Mouse (Mus musculus): ENCODE measurements around the gene Acadvl. TPM values are rescaled to one million over a fixed set of nuclear protein-coding genes. Genes with fewer than 3 reads are reported as not detected.

The Acadvl gene
- 100 to 1,000 TPM in 1 of 2 experiments, 10 to 100 TPM in 1; 97.3 to 113 TPM for polyA plus RNA-seq (2017; shearing (Covaris generic))

DNA sequence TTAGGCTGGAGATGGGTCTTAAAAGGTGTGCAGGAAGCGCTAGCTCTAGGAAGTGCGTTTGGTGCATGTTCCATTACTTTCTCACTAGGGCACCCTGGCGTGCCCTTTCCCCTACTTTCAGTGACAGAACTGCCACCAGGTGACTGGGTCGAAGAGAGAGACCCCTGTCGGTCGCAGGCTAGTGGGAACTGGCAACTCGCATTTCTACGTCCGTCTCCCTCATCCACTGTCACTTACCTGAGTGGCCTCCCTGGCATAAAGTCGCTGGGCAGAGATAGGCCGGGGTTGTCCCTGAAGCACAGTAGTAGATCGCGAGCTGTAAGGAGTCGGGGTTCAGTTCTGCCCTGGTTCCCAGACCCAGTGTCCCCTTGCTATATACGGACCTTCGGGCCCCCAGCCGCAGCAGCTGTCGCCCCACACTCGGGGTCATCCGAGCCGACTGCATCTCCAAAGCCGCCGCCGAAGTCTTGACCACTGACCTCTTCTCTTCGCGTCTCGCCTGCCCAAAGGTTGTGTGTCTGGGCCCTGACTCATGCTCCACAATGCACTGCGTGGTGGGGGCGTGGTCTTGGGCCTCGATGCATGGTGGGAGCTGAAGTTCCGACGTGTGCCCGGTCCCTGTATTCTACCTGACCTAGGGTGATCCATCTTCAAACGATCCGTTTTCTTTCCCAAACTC lies at the start of gene Acadvl:
Gene Acadvl (minus strand): TSS at position 532 of the 679 bp plus-strand sequence.

DNA sequence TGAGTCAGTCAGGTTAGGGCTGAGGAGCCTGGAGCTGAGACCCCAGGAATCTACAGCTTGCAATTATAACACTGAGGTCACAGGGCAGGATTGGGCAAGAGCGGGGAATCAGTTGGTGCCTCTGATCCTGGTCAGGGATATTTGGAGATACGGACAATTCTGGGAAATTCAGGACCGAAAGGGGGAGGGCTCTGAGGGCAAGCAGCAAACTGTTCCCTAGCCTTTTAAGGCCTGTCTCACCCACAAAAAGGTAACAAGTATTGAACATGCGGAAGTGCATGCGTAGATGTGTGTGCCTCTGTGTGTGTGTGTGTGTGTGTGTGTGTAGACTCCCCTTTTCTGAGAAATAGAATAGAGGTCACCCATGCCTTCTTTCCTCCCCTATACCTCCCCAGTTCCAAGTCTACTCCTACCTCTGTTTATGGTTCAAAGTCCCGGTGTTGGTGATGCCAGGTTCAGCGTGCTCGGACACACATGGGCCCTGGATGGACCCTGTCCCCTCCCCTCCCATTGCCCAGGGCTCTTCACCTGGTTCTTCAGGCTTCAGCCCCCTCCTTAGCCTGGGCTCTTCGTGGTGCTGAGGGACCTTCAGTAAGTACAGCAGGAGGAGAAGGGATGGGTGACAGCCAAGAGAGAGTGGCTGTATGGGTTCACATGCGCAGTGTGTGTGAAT lies 38.8 kb upstream of the Acadvl start, which contains the start of gene Asgr1:
Gene Asgr1 (plus strand): TSS at position 188 of the 673 bp plus-strand sequence.

DNA sequence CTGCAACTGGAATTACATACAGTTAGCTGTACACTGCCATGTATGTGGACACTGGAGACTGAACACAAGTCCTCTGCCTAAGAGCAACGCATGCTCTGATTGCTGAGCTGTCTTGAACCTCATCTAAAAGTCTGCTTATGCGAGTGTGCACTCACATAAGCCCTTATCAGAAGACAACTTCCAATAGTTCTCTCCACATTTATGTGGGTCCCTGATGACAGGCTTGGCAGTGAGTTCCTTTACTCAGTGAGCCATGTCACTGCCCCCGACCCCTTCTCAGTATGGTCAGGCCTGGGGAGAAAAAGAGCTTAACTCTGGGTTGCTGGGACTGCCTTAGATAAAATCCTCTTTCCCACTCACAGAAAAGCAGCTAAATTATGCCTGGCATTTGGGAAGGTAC lies 1.5 kb upstream of the Acadvl start, which contains the start of gene Dlg4:
Gene Dlg4 (plus strand): TSS at position 274 of the 400 bp plus-strand sequence.

DNA sequence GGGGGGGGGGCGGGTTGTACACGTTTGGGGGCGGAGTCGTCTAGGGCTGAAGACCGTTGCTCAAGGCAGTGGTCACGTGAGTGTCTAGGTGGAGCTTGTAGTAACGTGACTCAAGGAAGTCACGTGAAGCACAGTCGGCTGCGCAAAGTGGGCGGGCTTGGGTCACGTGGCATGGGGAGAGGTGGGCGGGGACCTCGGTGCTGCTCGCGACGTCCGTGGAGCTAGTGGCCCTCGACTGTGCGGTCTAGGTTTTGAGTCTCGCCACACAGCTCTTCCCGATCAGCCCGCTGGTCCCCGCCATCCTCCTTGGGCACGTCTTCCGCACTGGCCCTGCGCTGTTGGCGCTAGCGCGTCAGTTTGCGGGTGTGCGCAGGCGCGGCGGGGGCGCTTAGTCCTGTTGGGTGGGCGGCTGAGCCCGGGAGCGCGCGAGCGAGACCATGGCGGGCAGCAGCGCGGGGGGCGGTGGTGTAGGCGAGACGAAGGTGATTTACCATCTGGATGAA lies 14.8 kb downstream of the Acadvl start, which contains the start of gene Dvl2:
Gene Dvl2 (plus strand): TSS at position 200 of the 503 bp plus-strand sequence.

DNA sequence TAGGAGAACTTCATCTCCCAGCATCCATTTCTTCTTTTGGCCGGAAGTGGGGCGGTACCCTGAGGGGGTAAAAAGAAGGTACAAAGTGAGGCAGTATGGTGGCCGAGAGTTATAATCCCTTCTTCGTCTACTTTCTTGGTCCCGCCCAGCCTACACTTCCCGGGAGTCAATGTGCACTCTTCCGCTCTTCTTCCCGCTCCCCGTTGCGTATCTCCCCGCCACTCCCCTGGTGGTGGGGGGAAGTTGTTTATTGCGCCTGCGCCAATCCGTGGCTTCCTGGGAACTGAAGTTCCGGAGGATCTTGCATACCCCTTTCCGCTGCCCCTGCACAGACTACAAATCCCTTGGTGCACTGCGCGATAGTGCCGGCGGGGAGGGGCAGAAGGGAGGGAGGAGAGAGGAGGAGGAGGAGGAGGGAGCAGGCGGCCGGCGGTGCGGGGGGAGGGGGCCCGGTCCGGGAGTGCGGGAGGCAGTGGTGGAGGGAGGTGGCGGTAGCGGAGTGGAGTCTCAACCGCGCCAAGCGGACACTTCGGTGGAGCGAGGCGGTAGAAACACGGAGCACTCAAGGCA lies 19.7 kb downstream of the Acadvl start, which contains the start of gene Phf23:
Gene Phf23 (plus strand): TSS at position 387 of the 570 bp plus-strand sequence.

DNA sequence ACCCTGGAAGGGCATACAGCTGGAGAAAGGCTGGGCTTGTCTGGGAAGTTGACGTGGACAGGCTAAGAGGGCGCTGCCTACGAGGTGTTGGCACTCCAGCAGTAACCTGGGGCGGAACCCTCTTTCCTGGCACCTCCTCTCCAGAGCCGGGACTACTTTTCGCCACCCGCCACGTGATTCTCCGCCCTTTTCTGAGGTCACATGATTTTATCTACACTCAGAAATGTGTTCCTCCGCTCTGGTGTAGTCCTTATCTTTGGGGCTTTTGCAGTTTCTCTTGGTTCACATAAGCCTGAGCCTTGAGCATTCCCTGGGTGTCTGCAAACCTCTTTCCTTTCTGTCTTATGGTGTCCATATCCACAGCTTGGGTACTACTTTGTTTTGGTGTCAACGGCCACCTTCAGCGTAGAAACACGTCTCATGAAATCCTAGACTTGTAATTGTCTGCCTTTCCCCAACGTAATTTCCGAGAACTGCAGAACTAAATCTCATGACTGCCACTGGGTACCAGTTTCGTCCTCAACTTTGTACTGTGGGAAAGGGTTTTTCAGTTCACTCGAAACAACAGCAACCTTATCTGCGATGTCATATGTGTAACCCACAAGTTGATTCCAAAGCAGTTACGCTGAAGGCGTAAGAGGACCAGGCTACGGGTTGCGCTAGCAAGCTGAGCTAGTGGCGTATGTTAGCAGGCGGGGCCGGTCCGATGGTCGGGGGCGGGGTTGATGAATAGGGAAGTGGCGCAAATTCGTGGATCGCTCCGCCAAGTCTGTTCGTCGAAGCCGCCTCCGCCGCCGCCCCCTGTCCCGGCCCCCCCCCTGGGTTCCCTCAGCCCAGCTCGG lies 24.1 kb downstream of the Acadvl start, which contains the start of gene Gabarap:
Gene Gabarap (plus strand): TSS at position 294 of the 842 bp plus-strand sequence.

DNA sequence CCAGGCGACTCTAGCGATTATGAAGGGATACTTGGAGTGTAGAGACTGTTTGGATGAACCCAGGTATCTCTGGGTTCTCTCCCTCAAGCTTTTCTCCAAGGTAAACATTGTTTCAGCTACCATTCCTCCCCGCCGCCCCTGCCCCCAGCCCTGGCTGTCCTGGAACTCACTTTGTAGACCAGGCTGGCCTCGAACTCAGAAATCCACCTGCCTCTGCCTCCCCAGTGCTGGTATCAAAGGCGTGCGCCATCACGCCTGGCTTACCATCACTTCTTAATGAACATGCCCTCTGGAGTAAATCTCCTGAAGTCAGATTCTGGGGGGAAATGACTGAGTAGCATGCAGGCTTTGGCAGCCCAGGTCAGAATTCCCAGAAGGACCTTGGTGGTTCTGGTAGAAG lies 33.0 kb downstream of the Acadvl start, which contains the start of gene Elp5:
Gene Elp5 (minus strand): TSS at position 293 of the 400 bp plus-strand sequence.

DNA sequence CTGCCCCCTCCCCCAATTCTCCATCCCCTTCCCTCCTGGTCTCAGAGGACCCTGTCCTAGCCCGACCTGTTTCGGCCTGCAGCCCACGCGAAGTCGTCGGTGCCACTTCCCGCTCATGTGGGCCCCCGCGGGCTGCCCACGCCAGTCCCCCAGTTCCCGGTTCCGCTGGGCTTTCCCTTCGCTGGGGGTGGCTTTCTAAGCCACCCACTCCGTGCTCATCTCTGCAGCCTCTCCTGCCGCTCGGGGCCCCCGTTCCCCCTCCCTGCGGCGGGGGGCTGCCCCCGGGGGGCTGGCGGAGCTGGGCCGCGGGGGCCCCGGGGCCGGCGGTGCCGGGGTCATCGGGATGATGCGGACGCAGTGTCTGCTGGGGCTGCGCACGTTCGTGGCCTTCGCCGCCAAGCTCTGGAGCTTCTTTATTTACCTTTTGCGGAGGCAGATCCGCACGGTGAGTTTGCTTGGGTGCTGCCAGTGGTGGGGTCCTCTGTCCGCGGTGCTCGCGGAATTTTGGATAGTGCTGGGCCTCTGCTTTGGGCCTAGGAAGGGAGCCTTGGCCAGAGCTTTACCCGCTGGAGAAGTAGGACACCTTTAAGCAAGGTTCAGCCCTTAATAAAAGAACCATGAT lies 34.0 kb downstream of the Acadvl start, which contains the start of gene Ctdnep1:
Gene Ctdnep1 (plus strand): TSS at position 16 of the 622 bp plus-strand sequence.

DNA sequence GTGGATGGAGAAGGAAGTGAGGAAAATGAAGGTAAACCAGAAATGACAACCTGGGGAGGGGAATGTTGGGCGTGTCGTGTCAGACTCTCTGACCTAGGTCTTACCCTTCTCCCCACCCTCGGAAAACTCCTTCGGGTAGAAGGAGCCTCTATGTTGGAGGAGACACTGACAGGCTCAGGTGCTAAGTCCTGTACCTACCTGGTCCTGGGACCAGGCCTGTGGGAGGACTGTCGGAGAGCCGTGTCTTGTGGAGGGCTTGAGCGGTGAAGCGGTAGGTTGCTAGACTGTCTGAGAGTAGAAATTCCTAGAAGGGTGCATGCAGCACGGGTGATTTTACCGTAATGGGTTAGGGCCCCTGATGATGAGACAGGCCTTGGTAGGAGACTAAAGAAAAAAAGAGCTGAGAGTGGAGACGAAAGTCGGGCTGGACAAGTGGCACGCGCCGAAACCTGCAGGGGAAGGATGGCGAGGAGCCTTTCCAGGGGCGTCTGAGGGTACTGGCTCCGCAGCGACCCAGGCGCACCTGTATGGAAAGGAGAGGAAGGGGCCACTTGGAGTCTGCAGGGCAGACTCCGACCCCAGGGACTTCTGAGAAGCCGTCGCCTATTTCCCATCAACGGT lies 50.5 kb downstream of the Acadvl start, which contains the start of gene Cldn7:
Gene Cldn7 (plus strand): TSS at position 130 of the 621 bp plus-strand sequence.

Other genes with a start within 250 kb of the Acadvl start
- gene Zbtb4, start 249.5 kb downstream of the Acadvl start, polyA plus RNA-seq (2017; shearing (Covaris generic)) = 1 to 10 TPM; 3.8 to 5.3 TPM
- 1 to 10 TPM in 1 of 2 experiments, under 1 TPM in 1; 0.13 to 4.3 TPM for gene Chrnb1, start 219.5 kb downstream of the Acadvl start, polyA plus RNA-seq (2017; shearing (Covaris generic))
- gene Fgf11, start 213.6 kb downstream of the Acadvl start, polyA plus RNA-seq (2017; shearing (Covaris generic)) = not detected
- gene Tmem102, start 209.8 kb downstream of the Acadvl start, polyA plus RNA-seq (2017; shearing (Covaris generic)) = not detected
- under 1 TPM in 1 of 2 experiments, not detected in 1; 0.39 TPM for gene Gm39566, start 200.1 kb downstream of the Acadvl start, polyA plus RNA-seq (2017; shearing (Covaris generic))
- not detected for gene Spem2, start 196.9 kb downstream of the Acadvl start, polyA plus RNA-seq (2017; shearing (Covaris generic))
- 1 to 10 TPM in 1 of 2 experiments, not detected in 1; 2.1 TPM for gene Spem1, start 193.2 kb downstream of the Acadvl start, polyA plus RNA-seq (2017; shearing (Covaris generic))
- gene Nlgn2, start 177.6 kb downstream of the Acadvl start, polyA plus RNA-seq (2017; shearing (Covaris generic)) = under 1 TPM; 0.26 to 0.83 TPM
- gene Tmem256, start 176.9 kb downstream of the Acadvl start, polyA plus RNA-seq (2017; shearing (Covaris generic)) = 10 to 100 TPM; 64.6 to 89.9 TPM
- 10 to 100 TPM; 15.4 to 18.5 TPM for gene Plscr3, start 169.0 kb downstream of the Acadvl start, polyA plus RNA-seq (2017; shearing (Covaris generic))
- under 1 TPM; 0.08 to 0.72 TPM for gene Tnk1, start 156.7 kb downstream of the Acadvl start, polyA plus RNA-seq (2017; shearing (Covaris generic))
- gene Tmem95, start 137.4 kb downstream of the Acadvl start, polyA plus RNA-seq (2017; shearing (Covaris generic)) = under 1 TPM in 1 of 2 experiments, not detected in 1; 0.93 TPM
- 1 to 10 TPM; 1.3 TPM for gene Kctd11, start 134.0 kb downstream of the Acadvl start, polyA plus RNA-seq (2017; shearing (Covaris generic))
- gene Acap1, start 119.9 kb downstream of the Acadvl start, polyA plus RNA-seq (2017; shearing (Covaris generic)) = 100 to 1,000 TPM; 503 to 589 TPM
- 1 to 10 TPM; 3.6 to 4.8 TPM for gene 2810408A11Rik, start 114.4 kb downstream of the Acadvl start, polyA plus RNA-seq (2017; shearing (Covaris generic))
- 10 to 100 TPM in 1 of 2 experiments, 1 to 10 TPM in 1; 6.4 to 11.6 TPM for gene Neurl4, start 114.3 kb downstream of the Acadvl start, polyA plus RNA-seq (2017; shearing (Covaris generic))
- gene Gps2, start 101.5 kb downstream of the Acadvl start, polyA plus RNA-seq (2017; shearing (Covaris generic)) = 100 to 1,000 TPM; 175 to 265 TPM
- gene Eif5a, start 93.5 kb downstream of the Acadvl start, polyA plus RNA-seq (2017; shearing (Covaris generic)) = 1,000 to 10,000 TPM; 1,144 to 1,177 TPM
- not detected for gene Ybx2, start 79.6 kb downstream of the Acadvl start, polyA plus RNA-seq (2017; shearing (Covaris generic))
- gene Slc2a4, start 67.2 kb downstream of the Acadvl start, polyA plus RNA-seq (2017; shearing (Covaris generic)) = 1 to 10 TPM in 1 of 2 experiments, not detected in 1; 1.5 TPM
- 1 to 10 TPM in 1 of 2 experiments, under 1 TPM in 1; 0.81 to 1.2 TPM for gene Cldn7, start 50.6 kb downstream of the Acadvl start, polyA plus RNA-seq (2017; shearing (Covaris generic))
- 10 to 100 TPM; 39.1 to 74.9 TPM for gene Ctdnep1, start 34.3 kb downstream of the Acadvl start, polyA plus RNA-seq (2017; shearing (Covaris generic))
- gene Elp5, start 32.9 kb downstream of the Acadvl start, polyA plus RNA-seq (2017; shearing (Covaris generic)) = 10 to 100 TPM; 63.7 to 67.7 TPM
- 100 to 1,000 TPM; 391 to 427 TPM for gene Gabarap, start 24.3 kb downstream of the Acadvl start, polyA plus RNA-seq (2017; shearing (Covaris generic))
- 10 to 100 TPM; 85.5 to 94.7 TPM for gene Phf23, start 19.6 kb downstream of the Acadvl start, polyA plus RNA-seq (2017; shearing (Covaris generic))
- gene Dvl2, start 14.8 kb downstream of the Acadvl start, polyA plus RNA-seq (2017; shearing (Covaris generic)) = 10 to 100 TPM; 26.6 to 46.3 TPM
- gene Dlg4, start 1.5 kb upstream of the Acadvl start, polyA plus RNA-seq (2017; shearing (Covaris generic)) = 10 to 100 TPM in 1 of 2 experiments, 1 to 10 TPM in 1; 9.1 to 10.5 TPM
- not detected for gene Asgr1, start 38.7 kb upstream of the Acadvl start, polyA plus RNA-seq (2017; shearing (Covaris generic))
- gene Asgr2, start 77.2 kb upstream of the Acadvl start, polyA plus RNA-seq (2017; shearing (Covaris generic)) = not detected
- under 1 TPM in 1 of 2 experiments, not detected in 1; 0.23 TPM for gene Mgl2, start 114.9 kb upstream of the Acadvl start, polyA plus RNA-seq (2017; shearing (Covaris generic))
- gene Clec10a, start 140.8 kb upstream of the Acadvl start, polyA plus RNA-seq (2017; shearing (Covaris generic)) = 1 to 10 TPM in 1 of 2 experiments, not detected in 1; 1.6 TPM
- 1 to 10 TPM in 1 of 2 experiments, under 1 TPM in 1; 0.88 to 1.1 TPM for gene Slc16a11, start 197.3 kb upstream of the Acadvl start, polyA plus RNA-seq (2017; shearing (Covaris generic))
- gene Slc16a13, start 205.7 kb upstream of the Acadvl start, polyA plus RNA-seq (2017; shearing (Covaris generic)) = 1 to 10 TPM; 3.3 to 4.7 TPM
- gene Bcl6b, start 214.4 kb upstream of the Acadvl start, polyA plus RNA-seq (2017; shearing (Covaris generic)) = not detected
- 100 to 1,000 TPM; 154 to 165 TPM for gene 0610010K14Rik, start 222.5 kb upstream of the Acadvl start, polyA plus RNA-seq (2017; shearing (Covaris generic))
- 10 to 100 TPM in 1 of 2 experiments, 1 to 10 TPM in 1; 5.8 to 10.3 TPM for gene Gm21988, start 224.4 kb upstream of the Acadvl start, polyA plus RNA-seq (2017; shearing (Covaris generic))
- 100 to 1,000 TPM; 257 to 279 TPM for gene Rnasek, start 224.4 kb upstream of the Acadvl start, polyA plus RNA-seq (2017; shearing (Covaris generic))
- gene Alox12, start 239.9 kb upstream of the Acadvl start, polyA plus RNA-seq (2017; shearing (Covaris generic)) = under 1 TPM; 0.10 to 0.33 TPM

Data from inflammation-experienced regulatory T-cells (primary cell).